Mouse (Mus musculus) neutrophil, adult 65 days (primary cell): ENCODE results near the gene Klrc3. TPM values are rescaled to one million over a fixed set of nuclear protein-coding genes. Genes with fewer than 3 reads are reported as not detected.

Source experiments
- total RNA-seq: library from RNA; stranded (reverse); gene quantifications from 2 replicates; pipeline ENCODE4 v1.2.4, GENCODE M21; 2023

The Klrc3 gene
- not detected in 2 replicates for total RNA-seq

GRCm38 (mm10) chr6:129643237-129643636, at the start of gene Klrc3:
Klrc3 (minus strand) TSS chr6:129643337.

GRCm38 (mm10) chr6:129678873-129679272, 35.7 kb upstream of the Klrc3 start, which contains the start of gene Klrc1:
Klrc1 (minus strand) TSS chr6:129678973.

GRCm38 (mm10) chr6:129660589-129660988, 17.5 kb upstream of the Klrc3 start, which contains the start of gene Klrc2:
Klrc2 (minus strand) TSS chr6:129660689.

GRCm38 (mm10) chr6:129623735-129624134, 19.4 kb downstream of the Klrc3 start, which contains the start of gene Klrk1:
Klrk1 (minus strand) TSS chr6:129623864.

GRCm38 (mm10) chr6:129591508-129591907, 51.6 kb downstream of the Klrc3 start, which contains the start of gene Klrd1:
Klrd1 (plus strand) TSS chr6:129591782.

Other genes starting within 250 kb of the Klrc3 start
- 12.0 and 13.0 TPM in 2 replicates for gene Clec1b, start 246.0 kb downstream of the Klrc3 start, total RNA-seq
- gene Clec9a, start 234.5 kb downstream of the Klrc3 start, total RNA-seq = 0.92 and 2.7 TPM in 2 replicates
- gene Clec1a, start 191.3 kb downstream of the Klrc3 start, total RNA-seq = 0.23 and 0.57 TPM in 2 replicates
- 35.0 and 36.3 TPM in 2 replicates for gene Olr1, start 136.2 kb downstream of the Klrc3 start, total RNA-seq
- 0.91 and 1.1 TPM in 2 replicates for gene Tmem52b, start 130.8 kb downstream of the Klrc3 start, total RNA-seq
- 27.8 and 30.0 TPM in 2 replicates for gene Gabarapl1, start 110.2 kb downstream of the Klrc3 start, total RNA-seq
- gene Klre1, start 65.4 kb downstream of the Klrc3 start, total RNA-seq = not detected in 2 replicates
- 0.54 and 0.77 TPM in 2 replicates for gene Klrd1, start 51.6 kb downstream of the Klrc3 start, total RNA-seq
- 0.36 and 0.57 TPM in 2 replicates for gene Klrk1, start 19.5 kb downstream of the Klrc3 start, total RNA-seq
- gene Klrc2, start 17.4 kb upstream of the Klrc3 start, total RNA-seq = not detected in 2 replicates
- not detected in 2 replicates for gene Klrc1, start 35.6 kb upstream of the Klrc3 start, total RNA-seq
- not detected in 2 replicates for gene Klri1, start 73.8 kb upstream of the Klrc3 start, total RNA-seq
- not detected in 2 replicates for gene Klri2, start 97.1 kb upstream of the Klrc3 start, total RNA-seq
- gene Gm156, start 140.9 kb upstream of the Klrc3 start, total RNA-seq = not detected in 2 replicates
- not detected in 2 replicates for gene Gm17631, start 219.3 kb upstream of the Klrc3 start, total RNA-seq
- gene Klra17, start 233.3 kb upstream of the Klrc3 start, total RNA-seq = 74.9 and 80.8 TPM in 2 replicates